Mouse (Mus musculus): ENCODE measurements around the gene Slc7a11. TPM values are rescaled to one million over a fixed set of nuclear protein-coding genes. Genes with fewer than 3 reads are reported as not detected.

The Slc7a11 gene
- polyA plus RNA-seq, 1 experiment: 2.1 TPM

GRCm38 (mm10) chr3:49870786-49871185, 572.6 kb downstream of the Slc7a11 start:
- peaks cover 7% of the 10 kb centered on the region for H3K4me1 ChIP-seq (ENCODE audit: control insufficient read depth, insufficient read depth, low read length)
- 68% methylated on average over 3 of the region's 3 CpGs for WGBS
- TF ChIP-seq POLR2A (IDR thresholded peaks at IDR 0.05; ENCODE audit: borderline replicate concordance, extremely low read depth, low read depth, low read length): no peak
- no peak for TF ChIP-seq CTCF (IDR thresholded peaks at IDR 0.05; ENCODE audit: insufficient read depth, low read length)
- H3K4me3 ChIP-seq (replicated peaks; ENCODE audit: extremely low read depth, low read depth, low read length): no peak overlapping the region
- no peak for DNase-seq

GRCm38 (mm10) chr3:49867951-49868584, 575.3 kb downstream of the Slc7a11 start:
- DNase-seq: no peak
- WGBS: 21% methylated on average over 4 of the region's 4 CpGs

GRCm38 (mm10) chr3:49867147-49867950, 576.1 kb downstream of the Slc7a11 start:
- DNase-seq: no peak
- peaks cover 7% of the 10 kb centered on the region for H3K4me1 ChIP-seq (ENCODE audit: control insufficient read depth, insufficient read depth, low read length)
- 38% methylated on average over 7 of the region's 7 CpGs for WGBS
- no peak overlapping the region for H3K4me3 ChIP-seq (replicated peaks; ENCODE audit: extremely low read depth, low read depth, low read length)
- TF ChIP-seq POLR2A (IDR thresholded peaks at IDR 0.05; ENCODE audit: borderline replicate concordance, extremely low read depth, low read depth, low read length) (no peak), CTCF (IDR thresholded peaks at IDR 0.05; ENCODE audit: insufficient read depth, low read length) (no peak)

More at GRCm38 (mm10) chr3:49867951-49868584, 575.3 kb downstream of the Slc7a11 start:
- peaks cover 7% of the 10 kb centered on the region for H3K4me1 ChIP-seq (ENCODE audit: control insufficient read depth, insufficient read depth, low read length)
- TF ChIP-seq CTCF (IDR thresholded peaks at IDR 0.05; ENCODE audit: insufficient read depth, low read length) (no peak), POLR2A (IDR thresholded peaks at IDR 0.05; ENCODE audit: borderline replicate concordance, extremely low read depth, low read depth, low read length) (no peak)
- H3K4me3 ChIP-seq (replicated peaks; ENCODE audit: extremely low read depth, low read depth, low read length): no peak overlapping the region

GRCm38 (mm10) chr3:49866061-49866515, 577.3 kb downstream of the Slc7a11 start:
- Histone ChIP-seq H3K4me3 (replicated peaks; ENCODE audit: extremely low read depth, low read depth, low read length) (no peak overlapping the region), H3K4me1 (ENCODE audit: control insufficient read depth, insufficient read depth, low read length) (peaks cover 3% of the 10 kb centered on the region)
- WGBS: 44% methylated on average over 11 of the region's 11 CpGs
- TF ChIP-seq CTCF (IDR thresholded peaks at IDR 0.05; ENCODE audit: insufficient read depth, low read length) (no peak), POLR2A (IDR thresholded peaks at IDR 0.05; ENCODE audit: borderline replicate concordance, extremely low read depth, low read depth, low read length) (no peak)
- no peak for DNase-seq

GRCm38 (mm10) chr3:49856797-49857196, 586.6 kb downstream of the Slc7a11 start:
- no peaks in the 10 kb centered on the region for H3K4me1 ChIP-seq (ENCODE audit: control insufficient read depth, insufficient read depth, low read length)
- no peak for DNase-seq
- 48% methylated on average over 4 of the region's 4 CpGs for WGBS
- H3K4me3 ChIP-seq (replicated peaks; ENCODE audit: extremely low read depth, low read depth, low read length): no peak overlapping the region
- no peak for TF ChIP-seq CTCF (IDR thresholded peaks at IDR 0.05; ENCODE audit: insufficient read depth, low read length)
- TF ChIP-seq POLR2A (IDR thresholded peaks at IDR 0.05; ENCODE audit: borderline replicate concordance, extremely low read depth, low read depth, low read length): no peak

GRCm38 (mm10) chr3:49854277-49854676, 589.1 kb downstream of the Slc7a11 start:
- no peak for TF ChIP-seq POLR2A (IDR thresholded peaks at IDR 0.05; ENCODE audit: borderline replicate concordance, extremely low read depth, low read depth, low read length)
- no peak for TF ChIP-seq CTCF (IDR thresholded peaks at IDR 0.05; ENCODE audit: insufficient read depth, low read length)
- no peak for DNase-seq
- no peak overlapping the region for H3K4me3 ChIP-seq (replicated peaks; ENCODE audit: extremely low read depth, low read depth, low read length)
- WGBS: 39% methylated on average over 2 of the region's 2 CpGs
- H3K4me1 ChIP-seq (ENCODE audit: control insufficient read depth, insufficient read depth, low read length): no peaks in the 10 kb centered on the region

GRCm38 (mm10) chr3:49842971-49843370, 600.4 kb downstream of the Slc7a11 start:
- WGBS: 50% methylated on average over 3 of the region's 3 CpGs
- TF ChIP-seq POLR2A (IDR thresholded peaks at IDR 0.05; ENCODE audit: borderline replicate concordance, extremely low read depth, low read depth, low read length): no peak
- TF ChIP-seq CTCF (IDR thresholded peaks at IDR 0.05; ENCODE audit: insufficient read depth, low read length): no peak

More at GRCm38 (mm10) chr3:49842971-49843370, 600.4 kb downstream of the Slc7a11 start:
- no peak overlapping the region for H3K4me3 ChIP-seq (replicated peaks; ENCODE audit: extremely low read depth, low read depth, low read length)
- H3K4me1 ChIP-seq (ENCODE audit: control insufficient read depth, insufficient read depth, low read length): no peaks in the 10 kb centered on the region
- DNase-seq: no peak
